Mouse (Mus musculus) heart, embryonic 13.5 days (tissue): ENCODE measurements at regions not wholly inside any gene's neighbourhood (a gene's known extent, or its start where the extent isn't known, plus 50 kb on each side); places are given as distances from the start of the nearest gene placed in this dataset.
"Not testable (repeated sequence)": the region's sequence is repeated elsewhere in the genome, so short reads cannot be mapped to it uniquely, and the experiment has no call there.

Experiments
- ATAC-seq: fragments of 200-750 bp; cut with Nextera tagmentation; 2 replicates; pipeline ENCODE4 v1.8.0; 2017; ENCODE audit warnings: moderate TSS enrichment; ENCODE audit not compliant: insufficient number of reproducible peaks, low FRiP score, low TSS enrichment; ENCODE audit errors: extremely low read depth
- H3K27ac ChIP-seq: fragments of 300-500 bp; sonication (generic); replicated peaks from 2 replicates; pipeline ENCODE4 v1.5.1; 2015; ENCODE audit warnings: moderate library complexity, mild to moderate bottlenecking, inconsistent platforms
- H3K27me3 ChIP-seq: fragments of 300-500 bp; sonication (generic); replicated peaks from 2 replicates; pipeline ENCODE4 v1.6.1; 2015; ENCODE audit warnings: mild to moderate bottlenecking, inconsistent platforms
- H3K36me3 ChIP-seq: fragments of 300-500 bp; sonication (generic); 2 replicates; pipeline ENCODE4 v1.6.1; 2015; ENCODE audit warnings: mild to moderate bottlenecking, inconsistent platforms
- H3K4me1 ChIP-seq: fragments of 300-500 bp; sonication (generic); 2 replicates; pipeline ENCODE4 v1.6.1; 2015; ENCODE audit warnings: inconsistent platforms
- H3K4me2 ChIP-seq: fragments of 300-500 bp; sonication (generic); 2 replicates; pipeline ENCODE4 v1.6.1; 2015; ENCODE audit warnings: inconsistent platforms, mild to moderate bottlenecking, moderate library complexity
- H3K4me3 ChIP-seq: fragments of 300-500 bp; sonication (generic); 2 replicates; pipeline ENCODE4 v1.5.1; 2015; ENCODE audit warnings: moderate library complexity, mild to moderate bottlenecking, inconsistent platforms
- H3K9ac ChIP-seq: fragments of 300-500 bp; sonication (generic); 2 replicates; pipeline ENCODE4 v1.6.1; 2015; ENCODE audit warnings: inconsistent platforms, mild to moderate bottlenecking, moderate library complexity
- H3K9me3 ChIP-seq: fragments of 300-500 bp; sonication (generic); 2 replicates; pipeline ENCODE4 v1.6.1; 2016; ENCODE audit warnings: inconsistent platforms
- WGBS: fragments of 180-500 bp; shearing (Covaris S2); methylation state at CpG from one replicate; pipeline ENCODE4 v1.1.7; 2015; ENCODE audit warnings: mixed read lengths; 5-methylcytosine and 5-hydroxymethylcytosine counted together

DNA sequence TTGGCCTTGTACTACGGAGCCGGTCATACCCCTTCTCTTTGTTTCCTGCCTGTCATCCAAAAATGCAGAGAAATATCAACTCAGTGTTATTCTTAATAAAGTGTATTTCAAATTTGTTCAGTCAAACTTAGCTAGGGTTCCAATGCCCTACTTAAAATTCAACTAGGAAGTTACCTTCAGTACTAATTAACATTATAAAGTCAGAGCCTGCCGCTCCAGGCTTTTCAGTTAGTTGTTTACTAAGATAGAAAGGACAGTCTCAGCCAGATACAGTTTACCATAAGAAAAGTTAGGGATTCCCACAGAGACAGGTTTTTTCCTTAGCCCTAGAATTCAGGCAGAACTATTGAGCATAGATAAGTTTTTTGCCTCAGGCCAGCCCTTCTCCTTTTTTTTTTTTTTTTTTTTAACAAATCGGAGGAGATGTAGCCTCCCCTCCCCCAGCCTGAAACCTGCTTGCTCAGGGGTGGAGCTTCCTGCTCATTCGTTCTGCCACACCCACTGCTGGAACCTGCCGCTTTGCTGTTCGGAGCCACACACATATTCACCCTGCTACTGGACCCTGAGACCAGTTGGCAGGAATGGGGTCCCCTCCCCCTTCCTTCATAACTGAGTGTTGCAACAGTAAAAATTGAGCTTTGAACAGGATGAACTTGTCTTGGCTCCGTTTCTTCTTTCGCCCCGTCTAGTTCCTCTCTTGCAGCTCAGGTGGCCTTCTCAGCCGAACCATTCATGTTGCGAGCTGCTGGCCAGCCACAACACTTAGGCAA is 340.8 kb upstream of the Oprm1 start:
- H3K36me3 ChIP-seq, H3K27me3 ChIP-seq, H3K9ac ChIP-seq, H3K4me1 ChIP-seq, ATAC-seq, H3K9me3 ChIP-seq, H3K4me3 ChIP-seq: not testable (repeated sequence)
- 66% methylated on average over 12 of the region's 12 CpGs for WGBS
- H3K27ac ChIP-seq = peak overlapping the region; percentile 56; the same call in 1 of the 2 replicates
- peak overlapping the region; percentile 33 for H3K4me2 ChIP-seq

DNA sequence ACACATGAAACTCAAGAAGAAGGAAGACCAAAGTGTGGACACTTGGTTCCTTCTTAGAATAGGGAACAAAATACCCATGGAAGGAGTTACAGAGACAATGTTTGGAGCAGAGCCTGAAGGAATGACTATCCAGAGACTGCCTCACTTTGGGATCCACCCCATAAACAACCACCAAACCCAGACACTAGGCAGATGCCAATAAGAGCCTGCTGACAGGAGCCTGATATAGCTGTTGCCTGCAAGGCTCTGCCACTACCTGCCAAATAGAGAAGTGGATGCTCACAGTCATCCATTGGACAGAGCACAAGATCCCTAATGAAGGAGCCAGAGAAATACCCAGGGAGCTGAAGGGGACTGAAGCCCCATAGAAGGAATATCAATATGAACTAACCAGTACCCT is 340.1 kb upstream of the Oprm1 start:
- not testable (repeated sequence) for H3K36me3 ChIP-seq, H3K9ac ChIP-seq, H3K4me1 ChIP-seq, H3K4me3 ChIP-seq, H3K27me3 ChIP-seq, ATAC-seq, H3K9me3 ChIP-seq
- Histone ChIP-seq H3K27ac (0 out of 2 replicates have a peak overlapping the region, but pooled peaks have one; percentile 56), H3K4me2 (peak overlapping the region; percentile 33; the same call in 1 of the 2 replicates)

DNA sequence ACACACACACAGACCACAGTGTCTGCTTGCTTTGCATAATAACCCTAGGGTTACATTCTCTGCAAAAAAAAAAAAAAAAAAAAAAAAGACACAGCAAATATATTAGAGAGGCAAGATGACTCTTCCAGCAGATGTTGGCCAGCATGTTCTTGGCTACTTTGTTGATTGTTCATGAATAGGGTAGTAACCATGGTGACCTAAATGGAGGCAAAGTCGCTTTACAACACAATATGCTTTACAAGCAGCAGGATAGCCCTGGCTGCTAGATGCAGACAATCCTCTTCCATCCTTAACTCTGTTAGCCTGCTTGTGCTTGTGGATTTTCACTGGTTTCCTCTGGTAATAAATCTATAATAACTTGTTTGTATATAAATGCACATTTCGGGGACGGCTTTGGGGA is 292.5 kb upstream of the Oprm1 start:
- Histone ChIP-seq H3K9ac (no peak overlapping the region), H3K9me3 (no peaks in the 10 kb centered on the region), H3K4me2 (no peak overlapping the region), H3K4me1 (no peaks in the 10 kb centered on the region), H3K27me3 (no peaks in the 10 kb centered on the region), H3K4me3 (no peak overlapping the region), H3K27ac (no peak overlapping the region), H3K36me3 (no peaks in the 10 kb centered on the region)
- no peak for ATAC-seq
- 75% methylated on average over 3 of the region's 3 CpGs for WGBS

DNA sequence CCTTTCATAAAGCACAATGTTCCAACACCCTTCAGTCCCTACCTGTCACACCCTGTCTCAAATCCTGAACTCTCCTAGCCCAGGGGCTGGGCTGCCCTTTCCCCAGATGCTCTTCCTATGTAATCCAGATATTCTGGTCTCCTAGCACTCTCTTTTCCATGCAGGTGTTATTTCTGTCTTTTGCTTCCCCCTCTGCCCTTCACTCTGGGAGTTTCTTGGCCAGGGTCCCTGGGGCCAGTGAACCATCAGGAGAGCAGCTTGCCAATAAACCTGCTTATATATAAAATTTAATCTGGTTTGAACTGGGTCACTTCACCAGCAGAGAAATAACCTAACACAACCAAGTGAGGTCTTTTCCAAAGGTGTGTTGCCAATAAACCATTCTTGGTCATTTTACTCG is 278.0 kb upstream of the Oprm1 start:
- WGBS = 64% methylated on average over 1 of the region's 1 CpGs
- Histone ChIP-seq H3K27ac (no peak overlapping the region), H3K9me3 (no peaks in the 10 kb centered on the region), H3K27me3 (no peaks in the 10 kb centered on the region), H3K4me3 (no peak overlapping the region), H3K4me1 (no peaks in the 10 kb centered on the region), H3K9ac (no peak overlapping the region), H3K36me3 (no peaks in the 10 kb centered on the region), H3K4me2 (no peak overlapping the region)
- ATAC-seq = no peak

DNA sequence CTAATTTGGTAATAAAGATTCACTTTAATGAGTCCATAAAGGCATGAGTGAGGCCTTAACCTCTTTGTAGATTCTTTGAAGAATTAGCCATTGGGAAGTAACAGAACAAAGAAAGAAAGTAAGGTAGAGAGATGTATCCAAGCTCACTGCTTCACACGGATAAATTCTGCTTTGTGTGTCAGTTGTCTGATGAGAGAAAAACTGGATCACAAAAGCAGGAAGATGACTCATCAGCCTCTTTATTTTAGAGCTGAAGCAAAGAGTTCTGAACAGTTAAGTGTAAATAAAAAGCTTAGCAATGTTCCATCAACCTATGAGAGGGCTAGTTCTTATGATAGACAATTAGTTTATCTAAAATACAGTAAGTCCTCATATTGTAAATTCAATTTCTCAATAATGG is 269.7 kb upstream of the Oprm1 start:
- Histone ChIP-seq H3K4me1 (no peaks in the 10 kb centered on the region), H3K9ac (no peak overlapping the region), H3K36me3 (no peaks in the 10 kb centered on the region), H3K4me3 (no peak overlapping the region), H3K27me3 (no peaks in the 10 kb centered on the region), H3K4me2 (no peak overlapping the region), H3K9me3 (no peaks in the 10 kb centered on the region), H3K27ac (no peak overlapping the region)
- 53% methylated on average over 1 of the region's 1 CpGs for WGBS
- no peak for ATAC-seq

DNA sequence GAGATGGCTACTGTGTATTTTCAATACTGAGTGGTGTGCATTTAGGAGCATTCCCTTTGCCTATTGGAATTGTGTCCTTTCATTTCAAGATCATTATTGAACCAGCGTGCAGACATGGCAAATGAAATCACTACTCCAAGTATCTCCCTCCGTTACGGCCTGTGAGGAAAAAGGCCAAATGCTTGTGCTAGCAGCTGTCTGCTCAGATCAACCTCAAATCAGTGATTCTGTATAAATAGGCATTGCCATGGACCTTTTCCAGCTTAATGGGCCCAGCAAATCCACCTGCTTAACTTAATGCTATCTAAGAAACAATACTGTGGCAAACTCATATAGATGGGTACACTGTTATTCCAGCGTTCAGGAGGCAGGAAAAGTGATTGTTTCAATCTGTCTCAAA is 265.6 kb upstream of the Oprm1 start:
- no peak overlapping the region for H3K9ac ChIP-seq
- H3K27ac ChIP-seq = no peak overlapping the region
- no peak overlapping the region for H3K4me3 ChIP-seq
- no peaks in the 10 kb centered on the region for H3K36me3 ChIP-seq
- H3K4me2 ChIP-seq = no peak overlapping the region
- H3K4me1 ChIP-seq = no peaks in the 10 kb centered on the region
- 79% methylated on average over 4 of the region's 4 CpGs for WGBS
- ATAC-seq = no peak
- no peaks in the 10 kb centered on the region for H3K27me3 ChIP-seq
- H3K9me3 ChIP-seq = no peaks in the 10 kb centered on the region

DNA sequence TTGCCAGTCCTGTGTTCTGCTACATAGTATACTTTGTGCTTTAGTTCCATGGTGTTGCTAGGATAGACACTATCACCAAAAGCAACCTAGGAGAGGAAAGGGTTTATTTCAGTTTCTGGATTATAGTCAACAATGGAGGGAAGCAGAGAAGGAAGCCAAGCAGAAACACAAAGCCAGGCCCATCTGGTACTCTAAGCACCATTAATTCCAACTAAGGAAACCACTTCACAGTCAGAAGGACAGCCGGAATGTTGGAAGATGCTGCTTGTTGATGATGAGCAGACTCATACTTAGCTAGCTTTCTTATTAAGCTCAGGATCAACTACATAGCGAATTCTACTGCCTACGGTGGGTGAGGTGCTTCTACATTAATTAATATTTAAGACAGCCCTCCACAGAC is 263.2 kb upstream of the Oprm1 start:
- Histone ChIP-seq H3K27ac (no peak overlapping the region), H3K9me3 (no peaks in the 10 kb centered on the region), H3K4me1 (no peaks in the 10 kb centered on the region), H3K27me3 (no peaks in the 10 kb centered on the region), H3K4me3 (no peak overlapping the region), H3K36me3 (no peaks in the 10 kb centered on the region), H3K4me2 (no peak overlapping the region), H3K9ac (no peak overlapping the region)
- WGBS = 67% methylated on average over 3 of the region's 3 CpGs
- no peak for ATAC-seq

DNA sequence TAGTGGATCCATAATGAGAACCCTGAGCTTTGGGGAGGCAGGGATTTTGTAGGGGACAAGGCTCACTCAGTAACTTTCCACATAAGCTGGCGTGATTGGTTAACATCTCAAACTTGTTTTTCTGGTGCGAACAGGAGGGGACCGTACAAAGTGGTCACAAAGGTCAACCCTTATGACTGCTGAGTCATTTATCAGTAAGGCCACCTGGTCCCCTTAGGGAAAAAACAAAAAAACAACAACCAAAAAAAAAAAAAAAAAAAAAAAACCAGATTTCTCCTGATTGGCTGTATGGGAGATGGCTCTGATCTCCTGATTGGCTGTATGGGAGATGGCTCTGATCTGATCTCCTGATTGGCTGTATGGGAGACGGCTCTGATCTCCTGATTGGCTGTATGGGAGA is 244.0 kb upstream of the Oprm1 start:
- no peak for ATAC-seq
- Histone ChIP-seq H3K4me3 (no peak overlapping the region), H3K27me3 (no peaks in the 10 kb centered on the region), H3K9me3 (no peaks in the 10 kb centered on the region), H3K4me1 (no peaks in the 10 kb centered on the region), H3K27ac (no peak overlapping the region), H3K4me2 (no peak overlapping the region), H3K36me3 (no peaks in the 10 kb centered on the region), H3K9ac (no peak overlapping the region)
- 75% methylated on average over 4 of the region's 4 CpGs for WGBS

DNA sequence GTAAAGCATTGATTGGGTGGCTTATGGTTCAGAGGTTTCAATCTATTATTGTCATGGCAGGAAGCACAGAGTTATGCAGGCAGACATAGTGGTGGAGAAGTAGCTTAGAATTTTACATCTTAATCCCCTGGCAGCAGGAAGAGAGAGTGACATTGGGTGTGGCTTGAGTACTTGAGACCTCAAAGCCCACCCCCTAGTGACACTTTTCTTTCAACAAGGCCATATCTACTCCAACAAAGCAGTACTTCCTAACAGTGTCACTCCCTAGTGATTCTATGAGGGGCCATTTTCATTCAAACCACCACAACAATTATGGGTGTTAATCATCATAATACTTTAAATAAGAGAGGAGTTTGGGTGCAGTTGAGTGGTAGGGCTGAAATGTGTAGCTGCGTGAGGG is 195.8 kb upstream of the Oprm1 start:
- no peaks in the 10 kb centered on the region for H3K36me3 ChIP-seq
- 75% methylated on average over 1 of the region's 1 CpGs for WGBS
- no peak for ATAC-seq
- H3K4me1 ChIP-seq = no peaks in the 10 kb centered on the region
- H3K4me3 ChIP-seq = no peak overlapping the region
- H3K27ac ChIP-seq = no peak overlapping the region
- H3K9me3 ChIP-seq = no peaks in the 10 kb centered on the region
- no peaks in the 10 kb centered on the region for H3K27me3 ChIP-seq
- no peak overlapping the region for H3K4me2 ChIP-seq
- H3K9ac ChIP-seq = no peak overlapping the region

DNA sequence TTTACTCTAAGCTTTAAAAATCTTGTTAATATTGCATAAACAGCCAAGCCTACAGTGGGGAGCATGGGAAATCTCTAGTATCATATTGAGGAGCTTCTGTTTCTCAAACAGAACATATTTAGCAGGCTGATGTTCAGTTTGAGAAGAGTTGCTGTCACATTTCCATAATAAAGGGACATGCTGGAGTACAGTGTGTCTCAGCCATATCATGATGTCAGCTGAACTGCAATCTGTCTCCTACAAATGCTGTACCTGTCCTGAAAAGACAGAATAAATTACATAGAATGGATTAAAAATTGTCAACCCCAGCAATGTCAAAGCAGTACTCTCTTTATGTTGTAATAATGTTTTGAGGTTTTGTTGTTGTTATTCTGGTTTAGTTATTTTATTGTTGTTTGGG is 179.7 kb upstream of the Oprm1 start:
- ATAC-seq = no peak
- H3K9ac ChIP-seq = no peak overlapping the region
- no peaks in the 10 kb centered on the region for H3K4me1 ChIP-seq
- no peak overlapping the region for H3K4me3 ChIP-seq
- H3K27me3 ChIP-seq = no peaks in the 10 kb centered on the region
- no peaks in the 10 kb centered on the region for H3K36me3 ChIP-seq
- no peak overlapping the region for H3K27ac ChIP-seq
- H3K4me2 ChIP-seq = no peak overlapping the region
- no peaks in the 10 kb centered on the region; the same call in 1 of the 2 replicates for H3K9me3 ChIP-seq

DNA sequence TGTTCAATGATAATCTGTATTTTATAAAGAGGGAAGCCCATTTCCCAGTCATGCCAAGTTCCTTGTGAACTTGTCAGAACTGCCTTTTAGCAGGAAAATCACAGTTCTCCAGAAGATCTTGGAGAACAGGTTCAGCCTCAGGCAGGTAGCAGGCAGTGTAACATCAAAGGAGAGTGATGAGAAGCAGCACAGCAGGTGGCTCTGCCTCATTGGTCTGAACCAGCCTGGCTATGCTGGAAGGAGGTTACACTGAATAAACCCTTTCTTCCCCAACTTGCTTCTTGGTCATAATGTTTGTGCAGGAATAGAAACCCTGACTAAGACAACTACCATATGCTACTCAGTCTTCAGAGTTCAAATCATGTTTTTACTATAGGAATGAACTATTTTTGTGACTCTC is 172.5 kb upstream of the Oprm1 start:
- not testable (repeated sequence) for H3K4me1 ChIP-seq, H3K4me3 ChIP-seq, H3K9ac ChIP-seq, H3K4me2 ChIP-seq, H3K27me3 ChIP-seq, H3K27ac ChIP-seq, H3K36me3 ChIP-seq, ATAC-seq, H3K9me3 ChIP-seq

DNA sequence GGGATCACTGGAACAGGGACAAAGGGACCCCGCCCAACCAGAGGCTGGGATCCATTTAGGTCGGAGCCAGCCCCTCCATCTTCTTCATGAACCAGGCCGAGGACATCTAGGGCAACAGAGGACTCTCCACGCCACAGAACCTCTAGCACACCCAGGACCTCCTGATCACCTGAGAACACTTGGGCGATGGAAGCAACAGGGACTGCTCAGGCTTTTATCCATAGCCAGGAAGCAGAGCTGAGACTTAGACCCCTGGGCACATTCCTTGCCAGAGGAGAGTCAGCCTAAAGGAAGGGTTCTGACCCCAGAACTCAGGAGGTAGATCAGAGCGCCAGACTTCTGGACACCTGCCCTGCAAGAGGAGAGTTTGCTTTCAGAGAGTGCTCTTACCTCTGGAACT is 168.1 kb upstream of the Oprm1 start:
- WGBS = 78% methylated on average over 6 of the region's 6 CpGs

More for the DNA sequence above, 168.1 kb upstream of the Oprm1 start:
- no peaks in the 10 kb centered on the region for H3K4me1 ChIP-seq
- no peaks in the 10 kb centered on the region for H3K27me3 ChIP-seq
- no peak overlapping the region for H3K4me3 ChIP-seq
- no peak overlapping the region for H3K9ac ChIP-seq
- ATAC-seq = no peak
- no peaks in the 10 kb centered on the region for H3K36me3 ChIP-seq
- no peaks in the 10 kb centered on the region for H3K9me3 ChIP-seq
- no peak overlapping the region for H3K27ac ChIP-seq
- H3K4me2 ChIP-seq = no peak overlapping the region
